ENCODE assay signal across 18 mouse cellular contexts in the genomic region with DNA sequence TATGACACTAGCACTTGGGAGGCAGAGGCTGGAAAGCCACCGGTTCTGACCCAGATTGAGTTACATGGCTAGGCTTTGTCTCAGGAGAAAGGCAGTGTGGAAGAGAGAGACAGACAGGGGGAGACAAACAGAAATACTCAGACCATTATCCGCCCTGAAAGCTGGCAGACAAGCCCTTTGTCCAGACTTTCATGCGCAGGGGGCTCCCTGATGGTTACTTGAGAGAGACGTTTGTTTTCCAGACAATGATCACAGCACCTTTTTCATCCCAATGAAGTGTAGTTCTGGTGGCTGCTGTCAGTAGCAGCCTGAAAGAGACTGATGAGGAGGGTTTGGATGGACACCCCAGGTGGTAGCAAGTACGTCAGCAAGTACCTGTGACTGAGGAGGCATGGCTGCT.
"Had no signal": no experiment of that assay in that cellular context is flagged by ENCODE, and none has a peak within 500 bp of the region (broad histone marks: within the 10 kb centered on the region; RNA-seq: fewer than 3 reads in every experiment).

No protein-coding gene starts in this region.

- H3K27ac ChIP-seq: kidney, embryonic 15.5 days; limb, embryonic 10.5 days; limb, embryonic 13.5 days; liver, embryonic 12.5 days; liver, embryonic 15.5 days; lung, embryonic 15.5 days; midbrain, embryonic 12.5 days had no signal

- DNase-seq: kidney, adult 8-10 months; kidney, postnatal 10 days; kidney, postnatal 36 days; layer of hippocampus, adult 9-11 months; liver; lung, adult 18-20 months; lung, postnatal 10 days; lung, postnatal 36 days; right cerebral cortex, postnatal 4 days; thymus, postnatal 36 days had no signal

- H3K9me3 ChIP-seq: kidney, embryonic 15.5 days; limb, embryonic 10.5 days; limb, embryonic 13.5 days; liver, embryonic 12.5 days; liver, embryonic 15.5 days; lung, embryonic 15.5 days; midbrain, embryonic 12.5 days had no signal

- H3K36me3 ChIP-seq: kidney, embryonic 15.5 days; limb, embryonic 10.5 days; lung, embryonic 15.5 days had no signal

- H3K4me1 ChIP-seq: limb, embryonic 10.5 days had no signal

- H3K9ac ChIP-seq: kidney, embryonic 15.5 days; limb, embryonic 13.5 days; liver, embryonic 12.5 days; liver, embryonic 15.5 days; lung, embryonic 15.5 days; midbrain, embryonic 12.5 days had no signal

- H3K27me3 ChIP-seq: kidney, embryonic 15.5 days; limb, embryonic 13.5 days; liver, embryonic 12.5 days; liver, embryonic 15.5 days; lung, embryonic 15.5 days; midbrain, embryonic 12.5 days had no signal

- H3K4me3 ChIP-seq: kidney, embryonic 15.5 days; limb, embryonic 10.5 days; limb, embryonic 13.5 days; liver, embryonic 12.5 days; liver, embryonic 15.5 days; lung, embryonic 15.5 days; midbrain, embryonic 12.5 days; myocyte had no signal
